In the genomic region with DNA sequence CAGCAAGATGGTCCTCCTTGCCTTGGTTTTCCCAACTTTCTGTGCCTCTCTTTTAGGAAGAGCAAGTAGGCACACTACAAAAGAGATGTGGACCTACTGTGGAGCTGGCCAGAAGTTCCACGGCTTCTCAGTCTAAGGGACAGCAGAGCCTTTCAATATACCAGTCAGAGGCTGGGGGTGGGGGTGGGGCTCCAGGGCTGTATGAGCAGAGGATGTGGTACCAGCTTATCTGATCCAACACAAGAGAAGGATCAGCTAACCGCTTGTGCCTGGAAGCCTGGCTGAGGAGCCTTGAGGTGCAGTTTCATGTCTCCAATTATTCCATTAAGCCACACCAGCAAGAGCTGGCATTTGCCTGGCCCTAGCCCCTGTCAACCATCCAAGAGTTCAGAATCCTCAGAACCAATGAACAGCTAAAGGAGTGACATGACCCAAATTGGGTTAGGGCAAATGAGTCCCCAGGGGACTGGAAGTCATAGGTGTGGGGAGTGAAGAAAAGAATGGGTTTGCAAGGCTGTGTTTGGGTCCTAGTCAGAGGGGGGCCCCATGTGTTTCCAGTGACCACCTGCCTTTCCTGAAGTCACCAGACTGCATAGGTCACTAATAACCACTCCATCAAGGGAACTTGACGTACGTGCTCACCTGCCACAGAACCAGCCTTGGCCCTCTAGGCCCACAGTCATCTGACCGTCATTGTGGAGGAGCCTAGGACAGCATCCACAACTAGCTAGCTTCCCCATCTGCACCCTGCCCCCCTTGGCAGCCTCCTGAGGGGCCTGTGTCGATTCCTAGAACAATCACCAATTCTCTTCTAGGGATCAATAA, we compare ENCODE assay signal across 19 mouse cellular contexts. TPM values are rescaled to one million over a fixed set of nuclear protein-coding genes. Genes with fewer than 3 reads are reported as not detected.
DNase-seq lines count a peak whose midpoint lies in the region; ATAC-seq and TF ChIP-seq lines count a peak whose summit lies in the region.
"Had no signal": no experiment of that assay in that cellular context is flagged by ENCODE, and none has a peak within 500 bp of the region (broad histone marks: within the 10 kb centered on the region; RNA-seq: fewer than 3 reads in every experiment).

No protein-coding gene starts in this region.

- H3K9ac ChIP-seq in forebrain, embryonic 11.5 days (ENCODE audit: low read length) = no peak overlapping the region
- H3K9ac ChIP-seq: embryonic facial prominence, embryonic 13.5 days; liver, embryonic 14.5 days; neural tube, embryonic 15.5 days had no signal

- TF ChIP-seq POLR2A in kidney, adult 2 months (IDR thresholded peaks at IDR 0.05; ENCODE audit: low read depth, low read length) = no peak

- no peaks in the 10 kb centered on the region for H3K27me3 ChIP-seq in kidney, adult 2 months (replicated peaks; ENCODE audit: control insufficient read depth, insufficient read depth, low read length)
- H3K27me3 ChIP-seq in forebrain, embryonic 11.5 days (ENCODE audit: control insufficient read depth, insufficient read depth, low read length) = no peaks in the 10 kb centered on the region
- H3K27me3 ChIP-seq: embryonic facial prominence, embryonic 13.5 days; neural tube, embryonic 15.5 days had no signal

- no peaks in the 10 kb centered on the region for H3K36me3 ChIP-seq in kidney, adult 2 months (ENCODE audit: control insufficient read depth, insufficient read depth, low read length)
- no peaks in the 10 kb centered on the region; the same call in 1 of the 2 replicates for H3K36me3 ChIP-seq in forebrain, embryonic 11.5 days (ENCODE audit: control insufficient read depth, insufficient read depth, low read length)

- H3K4me1 ChIP-seq in kidney, adult 2 months (ENCODE audit: control insufficient read depth, insufficient read depth, low read length) = peaks cover 24% of the 10 kb centered on the region
- peaks cover 19% of the 10 kb centered on the region; the same call in 1 of the 2 replicates for H3K4me1 ChIP-seq in forebrain, embryonic 11.5 days (replicated peaks; ENCODE audit: control insufficient read depth, insufficient read depth, low read length)

- no peak overlapping the region for H3K4me3 ChIP-seq in kidney, adult 2 months (ENCODE audit: insufficient read depth, low read depth, low read length)
- no peak overlapping the region for H3K4me3 ChIP-seq in forebrain, embryonic 11.5 days (ENCODE audit: low read depth, low read length)
- H3K4me3 ChIP-seq: embryonic facial prominence, embryonic 13.5 days; forebrain, embryonic 10.5 days; limb, embryonic 10.5 days; neural tube, embryonic 15.5 days had no signal

- no peaks in the 10 kb centered on the region for H3K9me3 ChIP-seq in forebrain, embryonic 11.5 days (ENCODE audit: control insufficient read depth, low read length)
- H3K9me3 ChIP-seq: embryonic facial prominence, embryonic 13.5 days; forebrain, embryonic 10.5 days; limb, embryonic 10.5 days; neural tube, embryonic 15.5 days had no signal

- no peak for TF ChIP-seq CTCF in kidney, adult 2 months (conservative IDR thresholded peaks at IDR 0.05; ENCODE audit: insufficient read depth, insufficient read length, low read depth, low read length)

- 69% methylated on average over 6 of the region's 6 CpGs for WGBS in kidney, adult 2 months
- WGBS in forebrain, embryonic 11.5 days = 83% methylated on average over 6 of the region's 6 CpGs

- H3K4me2 ChIP-seq in forebrain, embryonic 11.5 days (ENCODE audit: low read depth, low read length, severe bottlenecking) = no peak overlapping the region
- H3K4me2 ChIP-seq: embryonic facial prominence, embryonic 13.5 days; neural tube, embryonic 15.5 days had no signal

- DNase-seq in cerebellum, postnatal 10 days = peak; percentile 49 to 54
- DNase-seq in cerebellum, adult 8-10 months = no peak
- peak; percentile 33 for DNase-seq in kidney, adult 2 months
- no peak for DNase-seq in kidney, postnatal 36 days
- peak; percentile 75 for DNase-seq in CD4-positive, CD25-positive, alpha-beta regulatory T cell, adult 2 months (ENCODE audit: low read depth, low spot score)
- DNase-seq in spleen, postnatal 14 days (ENCODE audit: low spot score in 2 of 2) = no peak
- no peak for DNase-seq in forebrain, embryonic 11.5 days (ENCODE audit: low spot score)
- DNase-seq: spleen, adult 18-20 months; thymus, postnatal 25 days had no signal

- peak; percentile 75 for ATAC-seq in inflammation-experienced regulatory T-cells, adult 6 months
- no peak for ATAC-seq in forebrain, embryonic 11.5 days (replicated peaks; ENCODE audit: low FRiP score)
- ATAC-seq: intestine, embryonic 16.5 days; lung, postnatal 0 days had no signal

- no peak overlapping the region for H3K27ac ChIP-seq in kidney, adult 2 months (ENCODE audit: insufficient read depth, low read depth, low read length)
- H3K27ac ChIP-seq in forebrain, embryonic 11.5 days (ENCODE audit: low read depth, low read length) = no peak overlapping the region
- H3K27ac ChIP-seq: embryonic facial prominence, embryonic 13.5 days; forebrain, embryonic 10.5 days; kidney, postnatal 0 days; limb, embryonic 10.5 days; liver, embryonic 14.5 days; neural tube, embryonic 15.5 days had no signal

RNA-seq across cellular contexts. Expression of a gene that starts 17.8 kb away (rescaled TPM):
- 37.6 and 46.4 TPM in 2 replicates for polyA plus RNA-seq in kidney, adult 2 months (2012; rRNA removed)
- polyA plus RNA-seq in inflammation-experienced regulatory T-cells, adult 6 months (2017; shearing (Covaris generic)) = under 1 TPM; 0.41 to 0.92 (median 0.58) TPM
- 43.5 and 46.0 TPM in 2 replicates for polyA plus RNA-seq in forebrain, embryonic 11.5 days (2014; fragmentation: Nextera tagmentation; extraction: Ambion mirVana)

RNA-seq across cellular contexts. Expression of a gene that starts 44.2 kb away (rescaled TPM):
- 32.2 and 34.4 TPM in 2 replicates for polyA plus RNA-seq in kidney, adult 2 months (2012; rRNA removed)
- polyA plus RNA-seq in inflammation-experienced regulatory T-cells, adult 6 months (2017; shearing (Covaris generic)) = not detected
- not detected in 2 replicates for polyA plus RNA-seq in forebrain, embryonic 11.5 days (2014; fragmentation: Nextera tagmentation; extraction: Ambion mirVana)
- polyA plus RNA-seq: embryonic facial prominence, embryonic 13.5 days; forebrain, embryonic 10.5 days; limb, embryonic 10.5 days; liver, embryonic 14.5 days; lung, postnatal 0 days; neural tube, embryonic 15.5 days; stomach, embryonic 16.5 days had no signal

RNA-seq across cellular contexts. Expression of a gene that starts 50.4 kb away (rescaled TPM):
- polyA plus RNA-seq in kidney, adult 2 months (2012; rRNA removed) = 42.3 and 50.9 TPM in 2 replicates
- 100 to 1,000 TPM in 1 of 3 experiments, 10 to 100 TPM in 2; 64.6 to 101 (median 67.3) TPM for polyA plus RNA-seq in inflammation-experienced regulatory T-cells, adult 6 months (2017; shearing (Covaris generic))
- 171 and 185 TPM in 2 replicates for polyA plus RNA-seq in forebrain, embryonic 11.5 days (2014; fragmentation: Nextera tagmentation; extraction: Ambion mirVana)

RNA-seq across cellular contexts. Expression of a gene that starts 50.5 kb away (rescaled TPM):
- 51.0 and 58.8 TPM in 2 replicates for polyA plus RNA-seq in kidney, adult 2 months (2012; rRNA removed)
- polyA plus RNA-seq in inflammation-experienced regulatory T-cells, adult 6 months (2017; shearing (Covaris generic)) = 10 to 100 TPM; 43.4 to 67.5 (median 47.3) TPM
- 121 TPM in 2 replicates for polyA plus RNA-seq in forebrain, embryonic 11.5 days (2014; fragmentation: Nextera tagmentation; extraction: Ambion mirVana)

Comparison
In these comparisons a context has a peak if more than half of its experiments do, and no peak if none do; other contexts are left out.
1. DNase-seq: peak in cerebellum, postnatal 10 days (2 of 2), kidney, adult 2 months (single experiment) and CD4-positive, CD25-positive, alpha-beta regulatory T cell, adult 2 months (single experiment); none in cerebellum, adult 8-10 months (single experiment), kidney, postnatal 36 days (0 of 2), spleen, postnatal 14 days (0 of 2) and forebrain, embryonic 11.5 days (single experiment).
2. RNA of a gene that starts 17.8 kb away (polyA plus RNA-seq): 43.5 to 46.0 TPM in forebrain, embryonic 11.5 days and 37.6 to 46.4 TPM in kidney, adult 2 months; 0.41 to 0.92 TPM in inflammation-experienced regulatory T-cells, adult 6 months; every median in the first group is over 10 times any median in the second.
3. RNA of a gene that starts 44.2 kb away (polyA plus RNA-seq): 32.2 to 34.4 TPM in kidney, adult 2 months; not detected in inflammation-experienced regulatory T-cells, adult 6 months and not detected in forebrain, embryonic 11.5 days; every median in the first group is over 10 times any median in the second.